In the genomic region with DNA sequence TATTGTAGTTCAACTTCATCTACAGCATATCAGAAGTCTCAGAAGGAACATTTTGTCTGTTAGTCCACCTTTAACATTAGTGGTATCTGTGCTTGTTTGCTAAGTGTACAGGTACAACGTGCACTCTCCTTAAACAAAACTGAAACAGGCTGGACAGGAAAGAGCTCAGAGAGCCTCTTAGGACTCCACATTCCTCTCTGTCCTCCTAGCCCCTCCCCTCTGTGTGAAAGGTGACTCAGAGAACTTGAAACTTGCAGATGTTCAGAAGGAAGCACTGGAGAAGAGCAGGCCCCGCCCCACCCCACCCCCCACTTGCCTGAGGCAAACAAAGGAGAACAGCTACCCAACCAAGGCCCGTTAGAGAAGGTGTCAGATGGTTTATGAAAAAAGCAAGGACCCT, we compare ENCODE assay signal across 9 mouse cellular contexts. TPM values are rescaled to one million over a fixed set of nuclear protein-coding genes. Genes with fewer than 3 reads are reported as not detected.
DNase-seq lines count a peak whose midpoint lies in the region; ATAC-seq and TF ChIP-seq lines count a peak whose summit lies in the region.
"Had no signal": no experiment of that assay in that cellular context is flagged by ENCODE, and none has a peak within 500 bp of the region (broad histone marks: within the 10 kb centered on the region; RNA-seq: fewer than 3 reads in every experiment).

No protein-coding gene starts in this region.

- no peak overlapping the region for H3K27ac ChIP-seq in lung, embryonic 14.5 days (ENCODE audit: low read depth)
- H3K27ac ChIP-seq: forebrain, embryonic 15.5 days had no signal

- intact Hi-C loops in heart, postnatal 36 days (cut with DNase I) = loop anchor here (10.0 kb wide), 1 partner anchor 747 kb away; the partner anchor contains the start of genes Ccdc58 and Fam162a

- H3K36me3 ChIP-seq in lung, embryonic 14.5 days (ENCODE audit: insufficient read depth) = no peaks in the 10 kb centered on the region
- H3K36me3 ChIP-seq: forebrain, embryonic 15.5 days had no signal

- H3K4me3 ChIP-seq in lung, embryonic 14.5 days (ENCODE audit: low read depth, low read length) = no peak overlapping the region
- H3K4me3 ChIP-seq: forebrain, embryonic 15.5 days had no signal

- peak; percentile 60 for DNase-seq in urinary bladder, postnatal 14 days (ENCODE audit: low spot score)
- DNase-seq in urinary bladder, adult 2 months (ENCODE audit: low spot score) = no peak
- DNase-seq in embryo, embryonic 11 days = peak; percentile 54
- DNase-seq in lung, embryonic 14.5 days = peak; percentile 51
- DNase-seq in thymus, postnatal 4 days = peak; percentile 58
- no peak for DNase-seq in heart, postnatal 36 days
- no peak for DNase-seq in cerebellum, adult 18-20 months
- no peak for DNase-seq in cerebellum, postnatal 4 days (ENCODE audit: low spot score in 2 of 2)

- no peaks in the 10 kb centered on the region for H3K27me3 ChIP-seq in lung, embryonic 14.5 days (ENCODE audit: insufficient read depth, low read length)
- H3K27me3 ChIP-seq: forebrain, embryonic 15.5 days had no signal

- no peaks in the 10 kb centered on the region for H3K9me3 ChIP-seq in lung, embryonic 14.5 days (ENCODE audit: low read depth, low read length)
- H3K9me3 ChIP-seq: forebrain, embryonic 15.5 days had no signal

- no peak for TF ChIP-seq CTCF in lung, embryonic 14.5 days (IDR thresholded peaks at IDR 0.05; ENCODE audit: low read depth)

- no peak overlapping the region for H3K4me2 ChIP-seq in lung, embryonic 14.5 days
- H3K4me2 ChIP-seq: forebrain, embryonic 15.5 days had no signal

- 5% methylated on average over 3 of the region's 3 CpGs for whole genome bisulfite sequencing in lung, embryonic 14.5 days

- peak; percentile 69; the same call in 1 of the 2 replicates for ATAC-seq in lung, embryonic 14.5 days (ENCODE audit: insufficient read depth)
- ATAC-seq: forebrain, embryonic 15.5 days had no signal

- H3K4me1 ChIP-seq in lung, embryonic 14.5 days (ENCODE audit: insufficient read depth) = no peaks in the 10 kb centered on the region
- H3K4me1 ChIP-seq: forebrain, embryonic 15.5 days had no signal

- no peak overlapping the region for H3K9ac ChIP-seq in lung, embryonic 14.5 days
- H3K9ac ChIP-seq: forebrain, embryonic 15.5 days had no signal

RNA-seq across cellular contexts. Expression of gene Iqcb1, which starts 6.7 kb away (rescaled TPM):
- 17.0 and 17.2 TPM in 2 replicates for polyA plus RNA-seq in urinary bladder, adult 2 months (2012; rRNA removed)
- 34.4 and 38.9 TPM in 2 replicates for polyA plus RNA-seq in lung, embryonic 14.5 days (2014; fragmentation: Nextera tagmentation; extraction: Ambion mirVana)
- 10 to 100 TPM; 14.3 to 15.2 TPM for total RNA-seq in heart, postnatal 36 days (2021)

RNA-seq across cellular contexts. Expression of gene Slc15a2, which starts 36.7 kb away (rescaled TPM):
- 1.6 and 6.5 TPM in 2 replicates for polyA plus RNA-seq in urinary bladder, adult 2 months (2012; rRNA removed)
- 28.1 and 33.2 TPM in 2 replicates for polyA plus RNA-seq in lung, embryonic 14.5 days (2014; fragmentation: Nextera tagmentation; extraction: Ambion mirVana)
- 1 to 10 TPM; 1.4 to 2.8 TPM for total RNA-seq in heart, postnatal 36 days (2021)

RNA-seq across cellular contexts. Expression of gene Eaf2, which starts 53.3 kb away (rescaled TPM):
- 6.3 and 7.0 TPM in 2 replicates for polyA plus RNA-seq in urinary bladder, adult 2 months (2012; rRNA removed)
- 0.99 and 1.0 TPM in 2 replicates for polyA plus RNA-seq in lung, embryonic 14.5 days (2014; fragmentation: Nextera tagmentation; extraction: Ambion mirVana)
- under 1 TPM; 0.54 to 0.78 TPM for total RNA-seq in heart, postnatal 36 days (2021)

RNA-seq across cellular contexts. Expression of gene Golgb1, which starts 53.5 kb away (rescaled TPM):
- polyA plus RNA-seq in urinary bladder, adult 2 months (2012; rRNA removed) = 55.2 and 61.2 TPM in 2 replicates
- 89.9 and 96.8 TPM in 2 replicates for polyA plus RNA-seq in lung, embryonic 14.5 days (2014; fragmentation: Nextera tagmentation; extraction: Ambion mirVana)
- 10 to 100 TPM; 45.5 to 46.8 TPM for total RNA-seq in heart, postnatal 36 days (2021)

Comparison
In these comparisons a context has a peak if more than half of its experiments do, and no peak if none do; other contexts are left out.
1. DNase-seq: peak in urinary bladder, postnatal 14 days (single experiment), embryo, embryonic 11 days (single experiment), lung, embryonic 14.5 days (single experiment) and thymus, postnatal 4 days (single experiment); none in urinary bladder, adult 2 months (single experiment), heart, postnatal 36 days (0 of 2), cerebellum, adult 18-20 months (0 of 2) and cerebellum, postnatal 4 days (0 of 2).